8 mouse cellular contexts compared by ENCODE assay signal in genomic region chr11:96004793-96005402, GRCm38 (mm10). TPM values are rescaled to one million over a fixed set of nuclear protein-coding genes. Genes with fewer than 3 reads are reported as not detected.
DNase-seq lines count a peak whose midpoint lies in the region; ATAC-seq lines count a peak whose summit lies in the region.

No protein-coding gene starts in this region.

- H3K27ac ChIP-seq in hindbrain, embryonic 11.5 days (ENCODE audit: low read depth, low read length): peak overlapping the region; percentile 99
- H3K27ac ChIP-seq in midbrain, embryonic 11.5 days (ENCODE audit: low read depth, low read length): peak overlapping the region; percentile 100

- peak; percentile 45 for DNase-seq in CD4-positive, CD25-positive, alpha-beta regulatory T cell, adult 2 months (ENCODE audit: low read depth, low spot score)
- peak; percentile 36 for DNase-seq in right cerebral cortex, postnatal 4 days
- no peak for DNase-seq in right cerebral cortex, adult 18-20 months
- peak; percentile 70 for DNase-seq in hindbrain, embryonic 11.5 days (ENCODE audit: low spot score)
- no peak for DNase-seq in midbrain, embryonic 11.5 days (ENCODE audit: low spot score, missing footprints)
- DNase-seq in layer of hippocampus, adult 8-10 months (ENCODE audit: low spot score in 2 of 2): no peak
- DNase-seq in ovary, adult 18-20 months (ENCODE audit: low spot score): no peak

- 0% methylated on average over 46 of the region's 57 CpGs for WGBS in hindbrain, embryonic 11.5 days
- under 1% methylated on average over 53 of the region's 57 CpGs for WGBS in midbrain, embryonic 11.5 days

- no peaks in the 10 kb centered on the region for H3K9me3 ChIP-seq in hindbrain, embryonic 11.5 days (ENCODE audit: control insufficient read depth, low read length)
- H3K9me3 ChIP-seq in midbrain, embryonic 11.5 days (ENCODE audit: control insufficient read depth, low read length): no peaks in the 10 kb centered on the region

- H3K9ac ChIP-seq in hindbrain, embryonic 11.5 days (ENCODE audit: low read depth, low read length): peak overlapping the region; percentile 99
- peak overlapping the region; percentile 100 for H3K9ac ChIP-seq in midbrain, embryonic 11.5 days (ENCODE audit: low read length)

- H3K4me3 ChIP-seq in hindbrain, embryonic 11.5 days (ENCODE audit: low read depth, low read length): peak overlapping the region; percentile 97
- H3K4me3 ChIP-seq in midbrain, embryonic 11.5 days (ENCODE audit: low read depth, low read length): peak overlapping the region; percentile 97

- no peaks in the 10 kb centered on the region for H3K36me3 ChIP-seq in hindbrain, embryonic 11.5 days (ENCODE audit: control insufficient read depth, insufficient read depth, low read length)
- H3K36me3 ChIP-seq in midbrain, embryonic 11.5 days (ENCODE audit: control insufficient read depth, insufficient read depth, low read length): no peaks in the 10 kb centered on the region

- peaks cover 6% of the 10 kb centered on the region for H3K4me1 ChIP-seq in hindbrain, embryonic 11.5 days (replicated peaks; ENCODE audit: control insufficient read depth, insufficient read depth, low read length)
- H3K4me1 ChIP-seq in midbrain, embryonic 11.5 days (ENCODE audit: control insufficient read depth, insufficient read depth, low read length): peaks cover 25% of the 10 kb centered on the region

- no peak for ATAC-seq in CD4-positive, CD25-positive, alpha-beta regulatory T cell, adult 4 months
- no peak for ATAC-seq in hindbrain, embryonic 11.5 days (ENCODE audit: low FRiP score)
- no peak for ATAC-seq in midbrain, embryonic 11.5 days (ENCODE audit: low FRiP score)

- H3K4me2 ChIP-seq in hindbrain, embryonic 11.5 days (replicated peaks; ENCODE audit: low read depth, low read length): peak overlapping the region; percentile 88
- H3K4me2 ChIP-seq in midbrain, embryonic 11.5 days: peak overlapping the region; percentile 72

- H3K27me3 ChIP-seq in hindbrain, embryonic 11.5 days (ENCODE audit: control insufficient read depth, insufficient read depth, low read length): no peaks in the 10 kb centered on the region
- no peaks in the 10 kb centered on the region for H3K27me3 ChIP-seq in midbrain, embryonic 11.5 days (ENCODE audit: control insufficient read depth, insufficient read depth, low read length)

RNA-seq across cellular contexts. Expression of gene Igf2bp1, which starts 0.8 kb away (rescaled TPM):
- not detected for polyA plus RNA-seq in CD4-positive, CD25-positive, alpha-beta regulatory T cell, adult 4 months (2017; shearing (Covaris generic))
- 80.6 and 83.9 TPM in 2 replicates for polyA plus RNA-seq in hindbrain, embryonic 11.5 days (2014; fragmentation: Nextera tagmentation; extraction: Ambion mirVana)
- 92.9 and 95.1 TPM in 2 replicates for polyA plus RNA-seq in midbrain, embryonic 11.5 days (2014; fragmentation: Nextera tagmentation; extraction: Ambion mirVana)
- not detected for total RNA-seq in layer of hippocampus, adult 8-10 months (2022)

RNA-seq across cellular contexts. Expression of gene Gip, which starts 19.4 kb away (rescaled TPM):
- not detected for polyA plus RNA-seq in CD4-positive, CD25-positive, alpha-beta regulatory T cell, adult 4 months (2017; shearing (Covaris generic))
- polyA plus RNA-seq in hindbrain, embryonic 11.5 days (2014; fragmentation: Nextera tagmentation; extraction: Ambion mirVana): not detected in 2 replicates
- polyA plus RNA-seq in midbrain, embryonic 11.5 days (2014; fragmentation: Nextera tagmentation; extraction: Ambion mirVana): not detected in 2 replicates
- not detected for total RNA-seq in layer of hippocampus, adult 8-10 months (2022)

RNA-seq across cellular contexts. Expression of gene Snf8, which starts 29.8 kb away (rescaled TPM):
- 10 to 100 TPM; 32.8 to 42.6 TPM for polyA plus RNA-seq in CD4-positive, CD25-positive, alpha-beta regulatory T cell, adult 4 months (2017; shearing (Covaris generic))
- polyA plus RNA-seq in hindbrain, embryonic 11.5 days (2014; fragmentation: Nextera tagmentation; extraction: Ambion mirVana): 47.3 and 48.8 TPM in 2 replicates
- polyA plus RNA-seq in midbrain, embryonic 11.5 days (2014; fragmentation: Nextera tagmentation; extraction: Ambion mirVana): 36.7 and 43.0 TPM in 2 replicates
- 100 to 1,000 TPM in 1 of 4 experiments, 10 to 100 TPM in 3; 88.0 to 114 (median 95.9) TPM for total RNA-seq in layer of hippocampus, adult 8-10 months (2022)

Comparison
In these comparisons a context has a peak if more than half of its experiments do, and no peak if none do; other contexts are left out.
1. DNase-seq: peak in CD4-positive, CD25-positive, alpha-beta regulatory T cell, adult 2 months (single experiment), right cerebral cortex, postnatal 4 days (single experiment) and hindbrain, embryonic 11.5 days (single experiment); none in right cerebral cortex, adult 18-20 months (single experiment), midbrain, embryonic 11.5 days (single experiment), layer of hippocampus, adult 8-10 months (0 of 2) and ovary, adult 18-20 months (single experiment).
2. RNA of gene Igf2bp1, which starts 0.8 kb away (polyA plus RNA-seq): 92.9 to 95.1 TPM in midbrain, embryonic 11.5 days and 80.6 to 83.9 TPM in hindbrain, embryonic 11.5 days; not detected in CD4-positive, CD25-positive, alpha-beta regulatory T cell, adult 4 months; every median in the first group is over 10 times any median in the second.